Mouse (Mus musculus) megakaryocyte progenitor cell, adult 5-6 weeks (primary cell): ENCODE measurements around the gene Mrpl37. TPM values are rescaled to one million over a fixed set of nuclear protein-coding genes. Genes with fewer than 3 reads are reported as not detected.

Source experiments
- ATAC-seq: replicated peaks from 2 replicates; pipeline ENCODE4 v1.8.0; 2016; ENCODE audit warnings: mild to moderate bottlenecking, moderate TSS enrichment, inconsistent platforms; ENCODE audit not compliant: poor library complexity
- total RNA-seq, 2 experiments: library from RNA; stranded (forward) in 1 of 2; stranded (reverse) in 1 of 2; fragments of 157-497, 149-512 nt in 1 of 2; fragments of 200-1000 nt in 1 of 2; gene quantifications; 2 replicates each; pipeline versions ENCODE4 v1.2.3 to v1.2.4; 2015 to 2017

Mrpl37 gene
- total RNA-seq, 2 experiments from 2014 or later: 60.2 to 70.2 TPM

- ATAC-seq: no peak
Measured at GRCm38 (mm10) chr4:107020287-107021000, 46.2 kb downstream of the Mrpl37 start.

- no peak for ATAC-seq
Measured at GRCm38 (mm10) chr4:107019027-107019426, 47.6 kb downstream of the Mrpl37 start.

GRCm38 (mm10) chr4:107018521-107018920 lies 48.1 kb downstream of the Mrpl37 start:
- ATAC-seq: no peak

- ATAC-seq: no peak
Measured at GRCm38 (mm10) chr4:107017257-107017656, 49.4 kb downstream of the Mrpl37 start.

GRCm38 (mm10) chr4:107015971-107016511 lies 50.6 kb downstream of the Mrpl37 start:
- no peak for ATAC-seq

GRCm38 (mm10) chr4:107013817-107014260 lies 52.8 kb downstream of the Mrpl37 start:
- no peak for ATAC-seq

GRCm38 (mm10) chr4:107013119-107013816 lies 53.4 kb downstream of the Mrpl37 start:
- ATAC-seq: no peak

GRCm38 (mm10) chr4:107012574-107012973 lies 54.1 kb downstream of the Mrpl37 start:
- ATAC-seq: no peak

- no peak for ATAC-seq
Measured at GRCm38 (mm10) chr4:107012005-107012478, 54.6 kb downstream of the Mrpl37 start.

GRCm38 (mm10) chr4:107011325-107012004 lies 55.2 kb downstream of the Mrpl37 start:
- ATAC-seq: peak; percentile 35

- ATAC-seq: no peak
Measured at GRCm38 (mm10) chr4:107009548-107009947, 57.1 kb downstream of the Mrpl37 start.

- peak; percentile 53 for ATAC-seq
Measured at GRCm38 (mm10) chr4:107008161-107008560, 58.5 kb downstream of the Mrpl37 start.

- ATAC-seq: no peak; the same call in 1 of the 2 replicates
Measured at GRCm38 (mm10) chr4:107007359-107007758, 59.3 kb downstream of the Mrpl37 start.

GRCm38 (mm10) chr4:107006807-107007206 lies 59.9 kb downstream of the Mrpl37 start:
- ATAC-seq: no peak

- ATAC-seq: no peak
Measured at GRCm38 (mm10) chr4:107006229-107006628, 60.4 kb downstream of the Mrpl37 start.

Other genes with a start within 250 kb of the Mrpl37 start
- gene Ssbp3, start 156.2 kb downstream of the Mrpl37 start, total RNA-seq (2015): 35.5 and 36.5 TPM in 2 replicates
- 16.0 and 30.8 TPM in 2 replicates for gene Ssbp3, start 156.2 kb downstream of the Mrpl37 start, total RNA-seq (2017)
- 2.7 and 3.5 TPM in 2 replicates for gene Cyb5rl, start 120 bp upstream of the Mrpl37 start, total RNA-seq (2015)
- 6.2 and 6.5 TPM in 2 replicates for gene Cyb5rl, start 120 bp upstream of the Mrpl37 start, total RNA-seq (2017)
- gene Cdcp2, start 30.0 kb upstream of the Mrpl37 start, total RNA-seq (2015): not detected in 2 replicates
- not detected in 2 replicates for gene Cdcp2, start 30.0 kb upstream of the Mrpl37 start, total RNA-seq (2017)
- 267 and 292 TPM in 2 replicates for gene Tmem59, start 111.5 kb upstream of the Mrpl37 start, total RNA-seq (2015)
- gene Tmem59, start 111.5 kb upstream of the Mrpl37 start, total RNA-seq (2017): 122 and 151 TPM in 2 replicates
- gene Tceanc2, start 112.2 kb upstream of the Mrpl37 start, total RNA-seq (2015): 17.3 and 25.5 TPM in 2 replicates
- 20.5 and 25.3 TPM in 2 replicates for gene Tceanc2, start 112.2 kb upstream of the Mrpl37 start, total RNA-seq (2017)
- not detected in 2 replicates for gene Ldlrad1, start 142.3 kb upstream of the Mrpl37 start, total RNA-seq (2015)
- not detected in 2 replicates for gene Ldlrad1, start 142.3 kb upstream of the Mrpl37 start, total RNA-seq (2017)
- gene Lrrc42, start 186.7 kb upstream of the Mrpl37 start, total RNA-seq (2015): 11.0 and 13.8 TPM in 2 replicates
- gene Lrrc42, start 186.7 kb upstream of the Mrpl37 start, total RNA-seq (2017): 6.5 and 7.0 TPM in 2 replicates
- 12.1 and 13.9 TPM in 2 replicates for gene Hspb11, start 186.7 kb upstream of the Mrpl37 start, total RNA-seq (2015)
- gene Hspb11, start 186.7 kb upstream of the Mrpl37 start, total RNA-seq (2017): 8.1 and 17.6 TPM in 2 replicates
- gene Dio1, start 240.3 kb upstream of the Mrpl37 start, total RNA-seq (2015): not detected in 2 replicates
- gene Dio1, start 240.3 kb upstream of the Mrpl37 start, total RNA-seq (2017): not detected in 2 replicates
- 45.8 and 46.2 TPM in 2 replicates for gene Yipf1, start 247.5 kb upstream of the Mrpl37 start, total RNA-seq (2015)
- gene Yipf1, start 247.5 kb upstream of the Mrpl37 start, total RNA-seq (2017): 26.2 and 39.5 TPM in 2 replicates